Mouse (Mus musculus): Measurements from ENCODE around the gene Nop9.

DNA sequence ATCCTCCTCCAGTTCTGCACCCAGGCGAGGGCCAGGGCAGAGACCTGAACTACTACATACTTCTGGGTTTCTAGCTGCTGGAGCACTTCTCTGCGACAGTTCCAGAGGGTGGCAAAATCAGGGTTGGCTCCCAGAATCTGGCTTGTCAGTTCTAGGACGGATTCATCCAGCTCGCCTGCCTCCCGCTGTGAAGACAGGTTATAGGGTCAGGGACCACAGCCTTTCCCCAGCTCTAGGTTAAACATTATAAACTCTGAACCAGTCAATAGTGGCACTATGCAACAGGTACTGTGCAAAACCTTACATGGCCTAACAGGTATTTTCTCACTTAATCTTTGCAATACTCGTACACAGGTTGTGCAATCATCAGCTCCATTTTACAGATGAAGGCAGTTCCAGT, 24.4 kb upstream of the Nop9 start:
- TF ChIP-seq TAL1 (IDR thresholded peaks at IDR 0.05; ENCODE audit: low read length) (no peak), GATA1 (IDR thresholded peaks at IDR 0.05; ENCODE audit: low read length) (no peak)
